Mouse (Mus musculus) heart, postnatal 0 days (tissue): ENCODE results near the gene Prkag2. TPM values are rescaled to one million over a fixed set of nuclear protein-coding genes. Genes with fewer than 3 reads are reported as not detected.

Experiments
- ATAC-seq: fragments of 200-750 bp; cut with Nextera tagmentation; 2 replicates; pipeline ENCODE4 v1.8.0; 2017; ENCODE audit warnings: low read depth, moderate number of reproducible peaks, moderate library complexity; ENCODE audit not compliant: insufficient read depth
- DNase-seq: peaks from one replicate; pipeline ENCODE4 v3.0.0-alpha.2; 2016; ENCODE audit warnings: low spot score
- H3K27ac ChIP-seq: fragments of 300-500 bp; sonication (generic); 2 replicates; pipeline ENCODE4 v1.5.1; 2014; ENCODE audit warnings: low read depth, mild to moderate bottlenecking
- H3K27me3 ChIP-seq: fragments of 300-500 bp; sonication (generic); 2 replicates; pipeline ENCODE4 v1.6.1; 2014; ENCODE audit warnings: low read length, mixed read lengths; ENCODE audit not compliant: control insufficient read depth, insufficient read depth
- H3K36me3 ChIP-seq: fragments of 300-500 bp; sonication (generic); replicated peaks from 2 replicates; pipeline ENCODE4 v1.6.1; 2014; ENCODE audit warnings: low read length, mixed read lengths; ENCODE audit not compliant: control insufficient read depth, insufficient read depth
- H3K4me1 ChIP-seq: fragments of 300-500 bp; sonication (generic); 2 replicates; pipeline ENCODE4 v1.6.1; 2014; ENCODE audit warnings: antibody characterized with exemption; ENCODE audit not compliant: control insufficient read depth, insufficient read depth
- H3K4me2 ChIP-seq: fragments of 300-500 bp; sonication (generic); 2 replicates; pipeline ENCODE4 v1.6.1; 2014; ENCODE audit warnings: low read depth, mild to moderate bottlenecking, low read length, moderate library complexity
- H3K4me3 ChIP-seq: fragments of 300-500 bp; sonication (generic); 2 replicates; pipeline ENCODE4 v1.5.1; 2014; ENCODE audit warnings: low read depth, low read length
- H3K9ac ChIP-seq: fragments of 300-500 bp; sonication (generic); replicated peaks from 2 replicates; pipeline ENCODE4 v1.6.1; 2014; ENCODE audit warnings: low read depth, low read length, mixed read lengths
- H3K9me3 ChIP-seq: fragments of 300-500 bp; sonication (generic); replicated peaks from 2 replicates; pipeline ENCODE4 v1.6.1; 2016; ENCODE audit warnings: low read length; ENCODE audit not compliant: control insufficient read depth
- CTCF ChIP-seq: IDR thresholded peaks from 2 replicates; pipeline ENCODE4 v1.5.1; 2016; ENCODE audit warnings: antibody characterized with exemption, control low read depth, low read depth
- EP300 ChIP-seq: IDR thresholded peaks from 2 replicates; pipeline ENCODE4 v1.6.1; 2016; ENCODE audit warnings: antibody characterized with exemption, low read depth
- WGBS: fragments of 180-500 bp; shearing (Covaris S2); extraction: QIAGEN DNeasy Blood & Tissue Kit; methylation state at CpG from one replicate; pipeline ENCODE4 v1.1.7; 2014; 5-methylcytosine and 5-hydroxymethylcytosine counted together
- polyA plus RNA-seq: library from polyadenylated mRNA; unstranded; fragments of >200 nt; fragmentation: Nextera tagmentation; extraction: Ambion mirVana; gene quantifications from 2 replicates; pipeline ENCODE4 v1.2.1, GENCODE M21; 2015
- total RNA-seq: library from RNA; depleted of rRNA; stranded (reverse); fragments of >200 nt; gene quantifications from 2 replicates; pipeline ENCODE4 v1.2.3, GENCODE M21; 2014; ENCODE audit warnings: low replicate concordance

Prkag2 gene
- total and polyA plus RNA-seq, 2 experiments from 2014 or later = 62.9 to 121 TPM

GRCm38 (mm10) chr5:25105748-25106147, 5.3 kb upstream of the Prkag2 start:
- ATAC-seq = no peak
- TF ChIP-seq EP300 (no peak), CTCF (no peak)
- H3K27ac ChIP-seq = no peak overlapping the region
- H3K9ac ChIP-seq = no peak overlapping the region
- no peaks in the 10 kb centered on the region for H3K36me3 ChIP-seq
- H3K4me1 ChIP-seq = no peaks in the 10 kb centered on the region
- H3K9me3 ChIP-seq = no peaks in the 10 kb centered on the region
- DNase-seq = no peak
- no peak overlapping the region for H3K4me3 ChIP-seq
- no peaks in the 10 kb centered on the region for H3K27me3 ChIP-seq
- no peak overlapping the region for H3K4me2 ChIP-seq

GRCm38 (mm10) chr5:25101126-25101523, 683 bp upstream of the Prkag2 start:
- H3K4me2 ChIP-seq = peak overlapping the region; percentile 96
- peaks cover 23% of the 10 kb centered on the region for H3K4me1 ChIP-seq
- H3K4me3 ChIP-seq = peak overlapping the region; percentile 63
- H3K27ac ChIP-seq = peak overlapping the region; percentile 64; the same call in 1 of the 2 replicates
- no peaks in the 10 kb centered on the region for H3K9me3 ChIP-seq
- H3K36me3 ChIP-seq = no peaks in the 10 kb centered on the region
- H3K9ac ChIP-seq = peak overlapping the region; percentile 74
- ATAC-seq (peak; percentile 52), DNase-seq (no peak)
- 1% methylated on average over 25 of the region's 25 CpGs for WGBS
- TF ChIP-seq CTCF (peak; percentile 17; the same call in 1 of the 2 replicates), EP300 (no peak)
- no peaks in the 10 kb centered on the region for H3K27me3 ChIP-seq

GRCm38 (mm10) chr5:25100157-25100515, 306 bp downstream of the Prkag2 start:
- no peak for DNase-seq
- WGBS = 1% methylated on average over 24 of the region's 26 CpGs
- no peak for ATAC-seq

GRCm38 (mm10) chr5:25099367-25100156, 880 bp downstream of the Prkag2 start:
- Histone ChIP-seq H3K4me2 (peak overlapping the region; percentile 96), H3K27me3 (no peaks in the 10 kb centered on the region), H3K4me1 (peaks cover 23% of the 10 kb centered on the region), H3K27ac (peak overlapping the region; percentile 64), H3K9ac (peak overlapping the region; percentile 74), H3K4me3 (peak overlapping the region; percentile 63), H3K36me3 (no peaks in the 10 kb centered on the region), H3K9me3 (no peaks in the 10 kb centered on the region)
- TF ChIP-seq CTCF (no peak), EP300 (no peak)
- WGBS = under 1% methylated on average over 45 of the region's 45 CpGs
- DNase-seq (peak; percentile 51), ATAC-seq (peak; percentile 63)

More at GRCm38 (mm10) chr5:25100157-25100515, 306 bp downstream of the Prkag2 start:
- TF ChIP-seq EP300 (no peak), CTCF (no peak)
- Histone ChIP-seq H3K4me3 (peak overlapping the region; percentile 63), H3K27me3 (no peaks in the 10 kb centered on the region), H3K27ac (peak overlapping the region; percentile 64), H3K36me3 (no peaks in the 10 kb centered on the region), H3K4me1 (peaks cover 23% of the 10 kb centered on the region), H3K9ac (peak overlapping the region; percentile 74), H3K9me3 (no peaks in the 10 kb centered on the region), H3K4me2 (peak overlapping the region; percentile 96)

GRCm38 (mm10) chr5:25097891-25098290, 2.6 kb downstream of the Prkag2 start:
- Histone ChIP-seq H3K9me3 (no peaks in the 10 kb centered on the region), H3K36me3 (no peaks in the 10 kb centered on the region), H3K4me3 (no peak overlapping the region), H3K27ac (no peak overlapping the region), H3K4me2 (no peak overlapping the region), H3K4me1 (peaks cover 23% of the 10 kb centered on the region), H3K9ac (no peak overlapping the region), H3K27me3 (no peaks in the 10 kb centered on the region)
- no peak for ATAC-seq
- no peak for TF ChIP-seq EP300
- TF ChIP-seq CTCF = no peak
- DNase-seq = no peak
- WGBS = 69% methylated on average over 3 of the region's 3 CpGs

- peaks cover 23% of the 10 kb centered on the region for H3K4me1 ChIP-seq
- TF ChIP-seq CTCF (no peak), EP300 (no peak)
- H3K36me3 ChIP-seq = no peaks in the 10 kb centered on the region
- no peaks in the 10 kb centered on the region for H3K27me3 ChIP-seq
- no peak overlapping the region for H3K27ac ChIP-seq
- ATAC-seq = no peak
- no peak overlapping the region for H3K4me3 ChIP-seq
- no peak overlapping the region for H3K4me2 ChIP-seq
- 35% methylated on average over 4 of the region's 4 CpGs for WGBS
- no peak overlapping the region for H3K9ac ChIP-seq
- DNase-seq = no peak
- no peaks in the 10 kb centered on the region for H3K9me3 ChIP-seq
Measured at GRCm38 (mm10) chr5:25096431-25096830, 4.0 kb downstream of the Prkag2 start.
